Mouse (Mus musculus) forebrain, embryonic 14.5 days (tissue): ENCODE results near the gene Wnt3. TPM values are rescaled to one million over a fixed set of nuclear protein-coding genes. Genes with fewer than 3 reads are reported as not detected.

Experiments used
- ATAC-seq: fragments of 200-750 bp; cut with Nextera tagmentation; 2 replicates; pipeline ENCODE4 v1.8.0; 2017; ENCODE audit warnings: mild to moderate bottlenecking, moderate library complexity
- DNase-seq: peaks from one replicate; pipeline ENCODE4 v3.0.0-alpha.2; 2015; ENCODE audit warnings: low spot score
- H3K27ac ChIP-seq: fragments of 300-500 bp; sonication (generic); 2 replicates; pipeline ENCODE4 v1.5.1; 2014; ENCODE audit warnings: low read depth, mild to moderate bottlenecking, control low read depth, low read length, moderate library complexity
- H3K27me3 ChIP-seq: fragments of 300-500 bp; sonication (generic); replicated peaks from 2 replicates; pipeline ENCODE4 v1.6.1; 2014; ENCODE audit warnings: low read length, control low read depth, mixed read lengths; ENCODE audit not compliant: control insufficient read depth, insufficient read depth
- H3K36me3 ChIP-seq: fragments of 300-500 bp; sonication (generic); 2 replicates; pipeline ENCODE4 v1.6.1; 2014; ENCODE audit warnings: low read length, control low read depth; ENCODE audit not compliant: control insufficient read depth, insufficient read depth
- H3K4me1 ChIP-seq: fragments of 300-500 bp; sonication (generic); 2 replicates; pipeline ENCODE4 v1.6.1; 2014; ENCODE audit warnings: antibody characterized with exemption, low read length, control low read depth; ENCODE audit not compliant: control insufficient read depth, insufficient read depth
- H3K4me2 ChIP-seq: fragments of 300-500 bp; sonication (generic); 2 replicates; pipeline ENCODE4 v1.6.1; 2014; ENCODE audit warnings: mild to moderate bottlenecking, control low read depth, low read length
- H3K4me3 ChIP-seq: fragments of 300-500 bp; sonication (generic); 2 replicates; pipeline ENCODE4 v1.5.1; 2014; ENCODE audit warnings: low read depth, low read length, control low read depth
- H3K9ac ChIP-seq: fragments of 300-500 bp; sonication (generic); 2 replicates; pipeline ENCODE4 v1.6.1; 2014; ENCODE audit warnings: mild to moderate bottlenecking, low read length, control low read depth, moderate library complexity
- H3K9me3 ChIP-seq: fragments of 300-500 bp; sonication (generic); replicated peaks from 2 replicates; pipeline ENCODE4 v1.6.1; 2016; ENCODE audit warnings: low read length, control low read depth, mixed read lengths; ENCODE audit not compliant: control insufficient read depth
- WGBS: fragments of 180-500 bp; shearing (Covaris S2); extraction: QIAGEN DNeasy Blood & Tissue Kit; methylation state at CpG from one replicate; pipeline ENCODE4 v1.1.7; 2014; 5-methylcytosine and 5-hydroxymethylcytosine counted together
- polyA plus RNA-seq: library from polyadenylated mRNA; unstranded; fragments of >200 nt; fragmentation: Nextera tagmentation; extraction: Ambion mirVana; gene quantifications from 2 replicates; pipeline ENCODE4 v1.2.1, GENCODE M21; 2014

Wnt3 gene
- polyA plus RNA-seq = 5.7 and 6.6 TPM in 2 replicates

GRCm38 (mm10) chr11:103773387-103774227 is at the start of gene Wnt3:
Gene Wnt3 (plus strand): TSS chr11:103774150.
- Histone ChIP-seq H3K9ac (peak within 1 kb of the TSS; percentile 50), H3K9me3 (no peaks in the 10 kb centered on the region), H3K36me3 (no peaks in the 10 kb centered on the region), H3K4me3 (peak within 1 kb of the TSS; percentile 31), H3K4me2 (peak within 1 kb of the TSS; percentile 60), H3K27ac (no peak within 1 kb of the TSS), H3K4me1 (0 out of 2 replicates have a peak, but pooled peaks cover 7% of the 10 kb centered on the region), H3K27me3 (peaks cover 81% of the 10 kb centered on the region)
- DNase-seq (peak; percentile 59), ATAC-seq (peak; percentile 72; the same call in 1 of the 2 replicates)
- WGBS = under 1% methylated on average over 60 of the region's 60 CpGs

- ATAC-seq (peak; percentile 37; the same call in 1 of the 2 replicates), DNase-seq (peak; percentile 55)
- 76% methylated on average over 11 of the region's 11 CpGs for WGBS
These were observed 49.6 kb upstream of the Wnt3 start for GRCm38 (mm10) chr11:103724331-103724771.

GRCm38 (mm10) chr11:103729282-103729985 is 44.5 kb upstream of the Wnt3 start:
- DNase-seq (no peak), ATAC-seq (no peak)
- Histone ChIP-seq H3K4me2 (no peak overlapping the region), H3K4me3 (no peak overlapping the region), H3K9me3 (no peaks in the 10 kb centered on the region), H3K36me3 (no peaks in the 10 kb centered on the region), H3K27me3 (no peaks in the 10 kb centered on the region), H3K27ac (no peak overlapping the region), H3K4me1 (no peaks in the 10 kb centered on the region), H3K9ac (no peak overlapping the region)
- 57% methylated on average over 9 of the region's 9 CpGs for WGBS

More at GRCm38 (mm10) chr11:103724331-103724771, 49.6 kb upstream of the Wnt3 start:
- Histone ChIP-seq H3K4me2 (no peak overlapping the region), H3K9ac (no peak overlapping the region), H3K27me3 (no peaks in the 10 kb centered on the region), H3K9me3 (no peaks in the 10 kb centered on the region), H3K4me3 (no peak overlapping the region), H3K27ac (no peak overlapping the region), H3K4me1 (peaks cover 4% of the 10 kb centered on the region; the same call in 1 of the 2 replicates), H3K36me3 (no peaks in the 10 kb centered on the region)

GRCm38 (mm10) chr11:103731594-103731993 is 42.4 kb upstream of the Wnt3 start:
- H3K4me2 ChIP-seq = no peak overlapping the region
- DNase-seq (no peak), ATAC-seq (no peak)
- 0 out of 2 replicates have a peak, but pooled peaks cover 2% of the 10 kb centered on the region for H3K4me1 ChIP-seq
- H3K4me3 ChIP-seq = no peak overlapping the region
- WGBS = 77% methylated on average over 9 of the region's 9 CpGs
- no peak overlapping the region for H3K27ac ChIP-seq
- no peaks in the 10 kb centered on the region for H3K27me3 ChIP-seq
- no peaks in the 10 kb centered on the region for H3K36me3 ChIP-seq
- H3K9me3 ChIP-seq = no peaks in the 10 kb centered on the region
- H3K9ac ChIP-seq = no peak overlapping the region

- no peaks in the 10 kb centered on the region for H3K36me3 ChIP-seq
- ATAC-seq (no peak), DNase-seq (no peak)
- H3K4me3 ChIP-seq = no peak overlapping the region
- H3K27me3 ChIP-seq = no peaks in the 10 kb centered on the region
- H3K9ac ChIP-seq = no peak overlapping the region
- no peak overlapping the region for H3K27ac ChIP-seq
- H3K9me3 ChIP-seq = no peaks in the 10 kb centered on the region
- H3K4me1 ChIP-seq = 0 out of 2 replicates have a peak, but pooled peaks cover 2% of the 10 kb centered on the region
- WGBS = 82% methylated on average over 7 of the region's 7 CpGs
- no peak overlapping the region for H3K4me2 ChIP-seq
These were observed 41.6 kb upstream of the Wnt3 start for GRCm38 (mm10) chr11:103732306-103732705.

GRCm38 (mm10) chr11:103733069-103733468 is 40.9 kb upstream of the Wnt3 start:
- no peak for ATAC-seq
- Histone ChIP-seq H3K9ac (no peak overlapping the region), H3K27me3 (no peaks in the 10 kb centered on the region), H3K4me2 (no peak overlapping the region), H3K4me1 (0 out of 2 replicates have a peak, but pooled peaks cover 2% of the 10 kb centered on the region), H3K36me3 (no peaks in the 10 kb centered on the region), H3K27ac (no peak overlapping the region), H3K4me3 (no peak overlapping the region), H3K9me3 (no peaks in the 10 kb centered on the region)
- WGBS = 70% methylated on average over 4 of the region's 4 CpGs
- DNase-seq = no peak

- ATAC-seq = no peak
These were observed 40.0 kb upstream of the Wnt3 start for GRCm38 (mm10) chr11:103733961-103734360.

GRCm38 (mm10) chr11:103734411-103735045 is 39.4 kb upstream of the Wnt3 start:
- Histone ChIP-seq H3K36me3 (no peaks in the 10 kb centered on the region), H3K9ac (no peak overlapping the region), H3K4me3 (no peak overlapping the region), H3K4me1 (0 out of 2 replicates have a peak, but pooled peaks cover 2% of the 10 kb centered on the region), H3K27ac (no peak overlapping the region), H3K4me2 (no peak overlapping the region), H3K9me3 (no peaks in the 10 kb centered on the region), H3K27me3 (no peaks in the 10 kb centered on the region)
- ATAC-seq (no peak), DNase-seq (no peak)
- 78% methylated on average over 5 of the region's 5 CpGs for WGBS

More at GRCm38 (mm10) chr11:103733961-103734360, 40.0 kb upstream of the Wnt3 start:
- no peak overlapping the region for H3K4me3 ChIP-seq
- H3K9ac ChIP-seq = no peak overlapping the region
- no peaks in the 10 kb centered on the region for H3K36me3 ChIP-seq
- no peaks in the 10 kb centered on the region for H3K27me3 ChIP-seq
- no peaks in the 10 kb centered on the region for H3K9me3 ChIP-seq
- DNase-seq = peak; percentile 36
- no peak overlapping the region for H3K4me2 ChIP-seq
- no peak overlapping the region for H3K27ac ChIP-seq
- 99% methylated on average over 2 of the region's 2 CpGs for WGBS
- H3K4me1 ChIP-seq = 0 out of 2 replicates have a peak, but pooled peaks cover 2% of the 10 kb centered on the region
